Mouse (Mus musculus): ENCODE measurements at regions not wholly inside any gene's neighbourhood (a gene's known extent, or its start where the extent isn't known, plus 50 kb on each side); places are given as distances from the start of the nearest gene placed in this dataset.

- DNase-seq (ENCODE audit: low spot score in 2 of 2): no peak
Observed at GRCm38 (mm10) chr2:75484951-75485350, 174.1 kb upstream of the Hnrnpa3 start.

- no peak for DNase-seq (ENCODE audit: low spot score in 2 of 2)
Observed at GRCm38 (mm10) chr2:75491150-75491549, 167.9 kb upstream of the Hnrnpa3 start.

- no peak for DNase-seq (ENCODE audit: low spot score in 2 of 2)
Observed at GRCm38 (mm10) chr2:75491789-75492500, 167.1 kb upstream of the Hnrnpa3 start.

- DNase-seq (ENCODE audit: low spot score in 2 of 2): no peak
Observed at GRCm38 (mm10) chr2:75492501-75492898, 166.6 kb upstream of the Hnrnpa3 start.

GRCm38 (mm10) chr2:75496606-75497240, 162.3 kb upstream of the Hnrnpa3 start:
- no peak for DNase-seq (ENCODE audit: low spot score in 2 of 2)

GRCm38 (mm10) chr2:75510223-75510622, 148.8 kb upstream of the Hnrnpa3 start:
- no peak for DNase-seq (ENCODE audit: low spot score in 2 of 2)

- no peak for DNase-seq (ENCODE audit: low spot score in 2 of 2)
Observed at GRCm38 (mm10) chr2:75512422-75513170, 146.5 kb upstream of the Hnrnpa3 start.

- no peak for DNase-seq (ENCODE audit: low spot score in 2 of 2)
Observed at GRCm38 (mm10) chr2:75514171-75514570, 144.9 kb upstream of the Hnrnpa3 start.

GRCm38 (mm10) chr2:75516223-75516622, 142.8 kb upstream of the Hnrnpa3 start:
- DNase-seq (ENCODE audit: low spot score in 2 of 2): no peak

GRCm38 (mm10) chr2:75517096-75517495, 142.0 kb upstream of the Hnrnpa3 start:
- no peak for DNase-seq (ENCODE audit: low spot score in 2 of 2)

GRCm38 (mm10) chr2:75518607-75519006, 140.5 kb upstream of the Hnrnpa3 start:
- no peak for DNase-seq (ENCODE audit: low spot score in 2 of 2)

- no peak for DNase-seq (ENCODE audit: low spot score in 2 of 2)
Observed at GRCm38 (mm10) chr2:75525562-75525961, 133.5 kb upstream of the Hnrnpa3 start.

- DNase-seq (ENCODE audit: low spot score in 2 of 2): no peak
Observed at GRCm38 (mm10) chr2:75528706-75529105, 130.4 kb upstream of the Hnrnpa3 start.

GRCm38 (mm10) chr2:75538114-75538513, 120.9 kb upstream of the Hnrnpa3 start:
- no peak for DNase-seq (ENCODE audit: low spot score in 2 of 2)

GRCm38 (mm10) chr2:75539726-75540125, 119.3 kb upstream of the Hnrnpa3 start:
- DNase-seq (ENCODE audit: low spot score in 2 of 2): no peak

- no peak for DNase-seq (ENCODE audit: low spot score in 2 of 2)
Observed at GRCm38 (mm10) chr2:75542331-75542730, 116.7 kb upstream of the Hnrnpa3 start.

- no peak for DNase-seq (ENCODE audit: low spot score in 2 of 2)
Observed at GRCm38 (mm10) chr2:75542781-75543180, 116.3 kb upstream of the Hnrnpa3 start.

GRCm38 (mm10) chr2:75545971-75546370, 113.1 kb upstream of the Hnrnpa3 start:
- no peak for DNase-seq (ENCODE audit: low spot score in 2 of 2)

GRCm38 (mm10) chr2:75555676-75556075, 103.4 kb upstream of the Hnrnpa3 start:
- no peak for DNase-seq (ENCODE audit: low spot score in 2 of 2)

GRCm38 (mm10) chr2:75556744-75557143, 102.3 kb upstream of the Hnrnpa3 start:
- no peak for DNase-seq (ENCODE audit: low spot score in 2 of 2)

- no peak for DNase-seq (ENCODE audit: low spot score in 2 of 2)
Observed at GRCm38 (mm10) chr2:75557392-75557791, 101.7 kb upstream of the Hnrnpa3 start.

GRCm38 (mm10) chr2:75559920-75560319, 99.1 kb upstream of the Hnrnpa3 start:
- DNase-seq (ENCODE audit: low spot score in 2 of 2): no peak
